Mouse (Mus musculus): ENCODE data around the gene Disp1.

The Disp1 gene

DNA sequence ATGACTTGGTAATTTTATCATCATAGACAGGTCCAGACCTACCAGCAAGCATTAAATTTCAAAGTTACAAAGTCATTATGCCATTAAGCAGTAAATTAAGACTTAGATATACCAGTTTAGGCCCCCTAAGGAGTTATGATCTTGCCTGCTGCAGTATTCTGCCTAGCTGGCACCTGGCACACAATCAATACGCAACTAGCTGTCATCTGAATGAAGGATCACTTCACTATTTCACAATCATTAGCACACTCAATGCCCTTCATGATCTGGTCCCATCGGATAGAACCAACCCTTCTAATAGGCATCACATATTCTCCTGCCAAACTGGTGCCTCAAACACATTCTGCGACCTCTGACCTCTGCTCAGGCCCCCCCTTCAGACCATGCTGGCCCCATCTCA lies 14.2 kb downstream of the Disp1 start:
- 94% methylated on average over 3 of the region's 3 CpGs for WGBS

GRCm38 (mm10) chr1:183200926-183201325 lies 20.4 kb downstream of the Disp1 start:
- 93% methylated on average over 5 of the region's 5 CpGs for WGBS

- WGBS, result 92% methylated on average over 18 of the region's 18 CpGs
These were observed 26.6 kb downstream of the Disp1 start for GRCm38 (mm10) chr1:183194763-183195162.

DNA sequence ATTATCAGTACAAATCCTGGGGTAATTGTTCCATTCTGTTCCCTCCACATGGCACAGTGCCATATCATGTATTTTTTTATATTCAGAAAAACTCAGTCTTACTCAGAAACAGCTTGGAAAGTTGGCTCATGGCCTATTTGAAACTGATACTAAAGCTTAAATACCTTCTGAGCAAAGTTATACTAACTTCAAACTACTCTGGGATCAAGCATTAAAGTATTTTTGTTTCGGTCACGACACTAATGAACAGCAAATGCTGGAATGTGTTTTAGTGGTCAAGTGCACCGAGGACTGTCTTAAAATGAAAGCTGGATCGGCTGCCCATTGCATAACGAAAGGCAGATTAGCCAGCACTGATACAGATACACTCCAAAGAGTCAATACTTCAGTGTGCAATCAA lies 27.2 kb downstream of the Disp1 start:
- WGBS, result 48% methylated on average over 5 of the region's 5 CpGs

DNA sequence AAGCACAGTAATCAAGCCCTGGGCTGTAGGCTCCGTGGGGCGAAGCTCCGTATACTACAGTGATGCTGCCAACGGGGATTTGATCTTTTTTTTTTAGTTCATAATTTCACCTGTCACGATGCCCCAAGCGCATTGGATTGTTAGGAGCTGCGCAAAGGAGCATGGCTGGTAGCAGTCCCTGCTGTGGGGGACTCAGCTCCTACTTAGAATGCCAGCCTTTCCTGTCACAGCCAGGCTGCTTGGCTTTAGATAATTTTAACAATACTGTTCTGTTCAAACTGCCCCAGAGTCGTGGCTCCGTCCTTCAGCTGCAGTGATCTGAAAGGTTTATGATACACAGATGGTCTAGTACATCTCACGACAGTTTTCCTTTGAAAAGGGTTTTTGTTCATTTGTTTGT lies 29.9 kb downstream of the Disp1 start:
- 51% methylated on average over 10 of the region's 10 CpGs for WGBS

GRCm38 (mm10) chr1:183190456-183190855 lies 30.9 kb downstream of the Disp1 start:
- WGBS, result 92% methylated on average over 9 of the region's 9 CpGs

DNA sequence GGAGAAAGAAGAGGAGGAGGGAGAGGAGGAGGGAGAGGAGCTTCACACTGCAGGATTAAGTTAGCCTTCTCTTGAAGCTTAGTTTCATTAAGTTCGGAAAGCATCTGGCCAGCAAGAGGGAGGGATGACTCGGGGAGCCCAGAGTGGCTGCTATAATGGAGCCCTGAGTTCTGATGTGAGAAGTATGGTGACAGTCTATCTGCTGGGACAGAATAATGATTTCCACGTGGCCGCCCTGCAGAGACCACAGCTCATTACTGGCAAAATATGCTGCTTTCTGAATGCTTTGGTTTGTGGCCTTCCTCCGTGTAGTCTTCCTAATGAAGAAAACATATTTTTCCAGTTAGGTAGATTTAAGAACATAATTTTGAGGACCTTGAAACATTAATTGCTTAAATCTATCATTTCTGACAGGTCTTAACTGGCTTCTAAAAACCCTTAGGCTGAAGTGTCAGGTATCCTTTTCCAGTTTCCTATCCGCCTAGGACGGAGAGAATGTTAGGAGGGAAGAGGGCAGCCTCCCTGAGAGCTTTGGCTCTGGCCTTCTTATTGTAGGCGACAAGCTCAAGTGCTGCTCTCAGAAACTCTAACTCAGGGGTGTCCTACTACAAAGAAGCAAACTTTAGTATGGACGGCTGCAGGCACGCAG lies 32.2 kb downstream of the Disp1 start:
- 88% methylated on average over 10 of the region's 10 CpGs for WGBS

GRCm38 (mm10) chr1:183188115-183189013 lies 33.0 kb downstream of the Disp1 start:
- 85% methylated on average over 20 of the region's 20 CpGs for WGBS

DNA sequence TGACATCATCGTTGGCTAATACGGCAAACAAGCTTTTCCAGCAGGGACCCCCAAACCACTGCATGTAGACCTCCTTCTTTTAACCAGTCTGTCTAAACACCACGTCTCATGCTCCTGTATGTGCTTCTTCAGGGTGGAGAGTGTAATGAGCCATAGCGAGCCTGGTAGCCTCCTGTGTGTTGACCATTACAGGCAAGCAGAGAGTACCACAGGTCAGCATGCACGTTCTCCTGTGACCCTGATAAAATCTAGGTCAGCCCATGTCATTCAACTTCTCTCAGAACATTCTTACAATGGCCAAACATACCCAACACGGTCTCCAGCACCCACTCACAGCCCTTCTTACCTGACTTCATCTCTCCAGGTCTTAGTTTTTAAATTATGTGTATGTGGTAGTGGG lies 35.8 kb downstream of the Disp1 start:
- WGBS, result 94% methylated on average over 6 of the region's 6 CpGs

DNA sequence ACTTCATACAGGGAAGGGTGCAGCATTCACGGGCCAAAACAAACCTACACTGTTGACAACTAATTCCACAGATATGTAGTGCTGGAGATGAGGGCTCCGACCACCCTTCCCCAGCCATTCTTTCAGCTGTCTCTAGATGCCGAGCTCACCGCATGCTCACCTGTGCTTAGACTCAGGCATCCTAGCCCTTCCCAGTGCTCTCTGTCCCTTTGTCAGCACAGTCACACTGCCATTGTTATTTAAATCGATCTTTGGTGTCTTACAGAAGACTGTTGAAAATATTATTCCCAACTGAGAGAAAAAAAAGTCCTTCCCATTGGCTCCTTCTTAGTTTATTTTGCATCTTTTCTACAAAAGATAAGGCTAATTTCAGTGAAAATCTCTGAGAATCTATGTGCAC lies 36.6 kb downstream of the Disp1 start:
- 90% methylated on average over 5 of the region's 5 CpGs for WGBS

GRCm38 (mm10) chr1:183183565-183183964 lies 37.8 kb downstream of the Disp1 start:
- WGBS, result 71% methylated on average over 5 of the region's 5 CpGs

DNA sequence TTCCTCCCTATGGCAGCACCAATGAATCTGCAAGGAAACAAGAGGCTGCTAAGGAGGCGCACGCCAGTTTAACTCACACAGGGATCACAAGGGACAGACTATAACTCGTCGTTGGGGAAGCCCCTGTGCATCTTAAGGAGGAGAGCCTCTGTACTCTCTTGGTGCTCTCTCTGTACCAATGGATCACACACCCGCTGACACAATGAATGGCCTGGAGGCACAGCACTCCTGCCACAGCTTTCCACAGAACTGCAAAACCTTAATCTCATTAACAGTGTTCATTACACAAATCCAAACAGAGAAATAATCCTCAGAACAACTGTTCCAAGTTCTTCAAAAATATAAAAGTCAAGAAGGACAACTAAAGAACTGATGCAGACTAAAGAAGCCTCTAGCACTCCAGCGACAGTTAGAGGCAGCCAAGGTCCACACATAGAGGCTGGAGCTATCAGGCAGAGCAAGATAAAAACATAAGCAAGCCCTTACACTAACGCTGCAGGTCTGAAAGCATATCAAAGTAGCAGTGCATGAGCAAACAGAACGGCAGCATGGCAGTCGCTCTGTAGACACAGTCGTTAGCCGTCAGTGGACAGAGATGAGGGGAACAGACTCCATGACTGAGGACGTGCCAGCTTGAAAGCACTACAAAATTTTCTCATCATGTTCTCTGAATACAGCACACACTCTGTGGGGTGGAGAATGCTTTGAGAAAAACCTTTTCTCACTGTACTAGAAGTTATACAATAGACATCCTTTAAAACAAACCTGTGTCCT lies 38.5 kb downstream of the Disp1 start:
- 55% methylated on average over 12 of the region's 12 CpGs for WGBS

DNA sequence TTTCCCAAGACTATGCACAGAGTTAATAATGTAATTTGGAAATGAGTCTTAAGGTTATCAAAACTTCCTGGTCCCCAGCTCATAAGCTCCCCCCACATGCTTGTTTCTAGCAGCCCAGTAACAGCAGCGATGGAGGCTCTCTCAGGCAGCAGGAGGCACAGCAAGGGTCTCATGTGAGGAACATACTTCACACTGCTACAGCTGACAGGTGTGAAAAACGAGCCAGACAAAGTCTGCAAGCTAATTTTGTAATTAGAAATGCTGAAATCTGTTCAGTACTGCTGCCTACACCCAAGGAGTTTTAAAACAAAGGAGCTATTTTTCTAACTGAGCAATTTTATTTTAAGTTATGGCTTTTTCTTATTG lies 40.3 kb downstream of the Disp1 start:
- 41% methylated on average over 2 of the region's 2 CpGs for WGBS

DNA sequence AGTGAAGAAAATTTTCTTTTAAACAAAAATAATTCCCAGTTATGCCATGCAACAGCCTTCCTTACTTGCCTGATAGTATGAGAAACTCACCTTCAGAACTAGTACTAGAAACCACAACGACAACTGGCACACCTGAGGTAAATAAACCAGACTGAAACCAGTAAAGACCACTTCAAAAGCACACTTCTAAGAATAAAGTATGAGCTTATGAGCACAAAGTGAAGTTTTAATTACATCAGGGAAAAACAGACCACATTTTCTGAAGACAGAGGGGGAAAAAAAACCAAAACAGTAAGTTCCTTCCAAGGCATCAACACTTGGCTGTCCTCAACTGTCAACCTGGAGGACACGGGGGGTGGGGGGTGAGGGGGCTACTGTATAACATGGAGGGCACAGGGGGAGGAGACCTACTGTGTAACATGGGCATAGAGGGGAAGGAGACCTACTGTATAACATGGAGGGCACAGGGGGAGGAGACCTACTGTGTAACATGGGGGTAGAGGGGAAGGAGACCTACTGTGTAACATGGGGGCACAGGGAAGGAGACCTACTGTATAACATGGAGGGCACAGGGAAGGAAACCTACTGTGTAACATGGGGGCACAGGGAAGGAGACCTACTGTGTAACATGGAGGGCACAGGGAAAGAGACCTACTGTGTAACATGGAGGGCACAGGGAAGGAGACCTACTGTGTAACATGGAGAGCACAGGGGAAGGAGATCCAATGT lies 40.9 kb downstream of the Disp1 start:
- WGBS, result 73% methylated on average over 2 of the region's 2 CpGs

GRCm38 (mm10) chr1:183179316-183179715 lies 42.0 kb downstream of the Disp1 start:
- WGBS, result 90% methylated on average over 5 of the region's 5 CpGs

DNA sequence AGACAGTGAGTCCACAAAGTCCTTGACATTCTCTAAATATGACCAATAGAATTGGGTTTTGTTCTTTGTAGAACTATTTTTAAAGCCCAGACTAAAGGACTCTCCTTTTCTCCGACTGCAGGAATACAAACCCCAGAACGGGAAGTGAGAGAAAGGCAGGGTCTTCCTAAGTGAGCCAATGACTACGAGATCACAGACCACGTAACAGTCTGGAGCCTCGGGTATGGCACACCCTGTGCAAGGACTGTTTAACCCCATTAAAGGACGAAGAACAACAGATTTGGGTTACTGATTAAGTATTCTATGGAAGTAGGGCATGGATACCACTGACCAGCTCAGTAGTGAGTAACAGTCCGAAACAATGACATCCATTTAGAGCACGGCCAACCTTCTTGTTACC lies 46.1 kb downstream of the Disp1 start:
- 88% methylated on average over 8 of the region's 8 CpGs for WGBS

DNA sequence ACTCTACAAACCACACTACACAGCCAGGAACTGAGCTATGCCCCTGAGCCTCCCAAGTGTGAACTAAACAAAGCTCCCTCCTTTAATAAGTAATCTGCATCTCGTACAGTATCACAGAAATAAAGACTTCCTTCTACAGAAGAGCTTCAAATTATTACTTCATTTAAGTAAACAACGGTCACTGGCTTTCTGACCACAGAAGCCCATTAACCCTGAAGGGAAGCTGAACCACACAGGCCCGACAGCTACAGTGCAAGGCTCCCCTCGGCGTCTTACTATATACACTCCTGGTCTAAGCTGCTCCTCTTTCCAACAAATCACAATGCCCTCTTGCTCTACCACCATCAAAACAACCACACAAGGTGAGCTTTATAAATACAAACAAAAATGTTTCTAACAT lies 50.2 kb downstream of the Disp1 start:
- WGBS, result 93% methylated on average over 5 of the region's 5 CpGs

- 82% methylated on average over 6 of the region's 6 CpGs for WGBS
These were observed 52.9 kb downstream of the Disp1 start for GRCm38 (mm10) chr1:183168465-183168864.

- WGBS, result 68% methylated on average over 12 of the region's 12 CpGs
These were observed 53.5 kb downstream of the Disp1 start for GRCm38 (mm10) chr1:183167776-183168175.

GRCm38 (mm10) chr1:183166700-183167099 lies 54.6 kb downstream of the Disp1 start:
- 85% methylated on average over 5 of the region's 5 CpGs for WGBS

DNA sequence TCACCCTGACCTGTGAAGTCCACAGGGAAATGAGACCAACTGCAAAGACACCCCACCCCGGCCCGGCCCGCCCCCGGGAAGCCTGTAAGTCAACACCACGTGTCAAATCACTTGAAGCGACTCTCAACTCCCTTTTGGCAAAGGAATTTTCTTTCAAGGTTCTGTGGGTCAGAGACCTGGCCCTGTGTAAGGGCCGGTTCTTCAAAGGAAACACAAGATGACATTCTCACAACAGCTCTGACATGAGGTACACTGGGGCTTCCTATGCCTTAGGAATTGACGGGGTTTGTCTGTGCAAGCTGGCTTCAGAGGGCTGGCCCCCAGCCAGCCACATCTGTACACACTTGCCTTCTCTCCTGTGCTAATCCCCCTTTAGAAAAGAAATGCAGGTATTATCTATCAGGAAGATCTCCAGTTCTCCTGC lies 56.7 kb downstream of the Disp1 start:
- WGBS, result 80% methylated on average over 8 of the region's 8 CpGs

DNA sequence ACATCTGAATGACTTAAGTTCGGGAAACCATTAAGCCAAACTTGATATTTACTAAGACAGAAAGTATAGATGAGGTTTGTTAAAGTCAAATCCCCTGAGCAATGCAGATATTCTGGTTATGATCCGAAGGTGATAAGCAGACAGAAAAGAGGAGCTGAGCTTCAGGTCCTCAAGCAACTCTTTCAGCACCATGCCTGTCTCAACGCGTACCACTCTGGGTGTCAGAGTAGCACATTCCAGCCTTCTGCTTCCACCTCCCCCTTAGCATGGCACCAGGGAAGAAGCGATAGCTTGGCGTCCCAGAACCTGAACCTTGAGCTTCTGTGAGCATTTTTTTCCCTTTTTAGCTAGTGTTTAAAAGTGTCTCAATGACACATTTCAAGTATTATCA lies 57.1 kb downstream of the Disp1 start:
- 91% methylated on average over 6 of the region's 6 CpGs for WGBS

Data from cerebral cortex, adult 2 months (tissue).